Mouse (Mus musculus) myocyte (in vitro differentiated cells): ENCODE data around the gene Rbp7.

Experiments
- CEBPB ChIP-seq: IDR thresholded peaks from 2 replicates; pipeline ENCODE4 v1.6.1; 2011; ENCODE audit warnings: mild to moderate bottlenecking, moderate library complexity; ENCODE audit not compliant: poor library complexity, insufficient read depth, severe bottlenecking
- E2F4 ChIP-seq: IDR thresholded peaks from one replicate; pipeline ENCODE4 v1.6.1; 2011; ENCODE audit warnings: mild to moderate bottlenecking, control low read depth, moderate library complexity; ENCODE audit not compliant: insufficient read depth
- MAX ChIP-seq: IDR thresholded peaks from one replicate; pipeline ENCODE4 v1.6.1; 2011; ENCODE audit warnings: low read depth, mild to moderate bottlenecking, control low read depth
- MYOD1 ChIP-seq, 3 experiments: IDR thresholded peaks; one replicate each; pipeline ENCODE4 v1.6.1; 2011; ENCODE audit warnings: control low read depth in 2 of 3, low read depth in 2 of 3, mild to moderate bottlenecking in 2 of 3, moderate library complexity in 1 of 3; ENCODE audit not compliant: insufficient read length in 2 of 3, control insufficient read depth in 1 of 3
- MYOG ChIP-seq, 3 experiments: IDR thresholded peaks; one replicate each; pipeline ENCODE4 v1.6.1; 2011; ENCODE audit warnings: control low read depth in 2 of 3, low read depth in 2 of 3, mild to moderate bottlenecking in 2 of 3; ENCODE audit not compliant: insufficient read length in 2 of 3, control insufficient read depth in 1 of 3, insufficient read depth in 1 of 3
- POLR2A ChIP-seq: IDR thresholded peaks from one replicate; pipeline ENCODE4 v1.6.1; 2011; ENCODE audit warnings: low read depth, mild to moderate bottlenecking, control low read depth, moderate library complexity; ENCODE audit not compliant: insufficient read length
- POLR2AphosphoS2 ChIP-seq: IDR thresholded peaks from one replicate; pipeline ENCODE4 v1.6.1; 2011; ENCODE audit warnings: low read depth, control low read depth; ENCODE audit not compliant: insufficient read length
- REST ChIP-seq: IDR thresholded peaks from one replicate; pipeline ENCODE4 v1.6.1; 2011; ENCODE audit warnings: mild to moderate bottlenecking, control low read depth, moderate library complexity; ENCODE audit not compliant: insufficient read depth, insufficient read length
- SRF ChIP-seq: IDR thresholded peaks from one replicate; pipeline ENCODE4 v1.6.1; 2011; ENCODE audit warnings: low read depth; ENCODE audit not compliant: control insufficient read depth, insufficient read length
- TCF12 ChIP-seq: IDR thresholded peaks from one replicate; pipeline ENCODE4 v1.6.1; 2011; ENCODE audit warnings: mild to moderate bottlenecking, control low read depth; ENCODE audit not compliant: poor library complexity, insufficient read depth, severe bottlenecking
- TCF3 ChIP-seq: IDR thresholded peaks from one replicate; pipeline ENCODE4 v1.6.1; 2011; ENCODE audit warnings: low read depth, control low read depth; ENCODE audit not compliant: insufficient read length
- USF1 ChIP-seq: IDR thresholded peaks from one replicate; pipeline ENCODE4 v1.6.1; 2011; ENCODE audit warnings: low read depth, mild to moderate bottlenecking, control low read depth, moderate library complexity

DNA sequence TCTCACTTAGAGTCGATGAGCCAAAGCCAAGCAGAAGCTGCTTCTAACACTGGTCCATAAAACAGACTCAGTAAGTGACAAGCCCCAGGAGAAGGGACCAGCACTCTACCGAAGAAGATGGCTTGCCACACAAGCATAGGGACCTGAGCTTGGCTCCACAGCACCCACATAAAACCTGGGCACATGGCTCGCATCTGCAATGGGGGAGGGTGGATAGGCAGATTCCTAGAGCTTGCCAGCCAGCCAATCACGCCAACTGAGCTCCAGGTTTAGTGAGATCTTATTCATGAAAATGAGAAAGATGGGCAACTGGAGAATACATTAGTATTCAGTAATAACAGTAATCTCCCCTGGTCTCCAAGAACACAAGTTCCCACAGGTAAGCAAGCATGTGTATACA is 45.0 kb downstream of the Rbp7 start:
- TF ChIP-seq POLR2A (no peak), POLR2AphosphoS2 (no peak), MAX (no peak), USF1 (no peak), TCF12 (no peak), REST (no peak), MYOG (IDR thresholded peaks at IDR 0.05; ENCODE audit: control insufficient read depth in 1 of 3, insufficient read depth in 1 of 3, insufficient read length in 2 of 3, low read depth in 2 of 3) (no peak), MYOD1 (IDR thresholded peaks at IDR 0.05; ENCODE audit: control insufficient read depth in 1 of 3, insufficient read length in 2 of 3, low read depth in 2 of 3) (no peak), E2F4 (no peak), SRF (no peak), TCF3 (no peak), CEBPB (no peak)
